Mouse (Mus musculus) mature B cell (primary cell): ENCODE results near the gene Tprkb.
"Not testable (repeated sequence)": the region's sequence is repeated elsewhere in the genome, so short reads cannot be mapped to it uniquely, and the experiment has no call there.

Experiments used
- in situ Hi-C: fragments of 300-500 bp; cut with MboI; formaldehyde crosslinking; loops from 2 replicates; pipeline ENCODE4 v1.14.3; 2019

Tprkb gene

GRCm38 (mm10) chr6:85915539-85916513 is 4.2 kb downstream of the Tprkb start, which contains the start of gene Nat8f1:
TSS of gene Nat8f1 (minus strand) at chr6:85915687.
- in situ Hi-C loops: not testable (repeated sequence)

- in situ Hi-C loops: no loop called here
Measured at GRCm38 (mm10) chr6:85916596-85916995, 4.9 kb downstream of the Tprkb start.

- in situ Hi-C loops: not testable (repeated sequence)
Measured at GRCm38 (mm10) chr6:85918341-85918740, 6.7 kb downstream of the Tprkb start.

DNA sequence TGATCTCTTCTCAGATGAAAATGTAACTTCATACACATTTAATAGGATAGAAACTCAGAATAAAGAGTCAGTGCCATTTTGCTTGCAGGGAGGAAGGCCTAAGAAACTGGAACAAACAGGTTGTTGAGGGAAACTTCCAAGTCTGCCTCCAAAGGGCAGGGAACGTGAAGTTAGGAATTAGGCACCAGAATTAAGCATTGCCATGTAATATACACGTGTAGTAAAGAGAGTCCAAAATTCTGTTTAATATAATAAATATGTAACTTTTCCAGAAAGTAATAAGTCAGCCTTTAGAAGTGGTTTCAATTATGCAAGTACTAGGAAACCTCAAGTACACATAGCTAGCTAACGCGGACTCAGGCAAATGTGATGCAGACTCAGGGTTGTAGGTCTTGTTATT is 7.7 kb downstream of the Tprkb start:
- in situ Hi-C loops: no loop called here

DNA sequence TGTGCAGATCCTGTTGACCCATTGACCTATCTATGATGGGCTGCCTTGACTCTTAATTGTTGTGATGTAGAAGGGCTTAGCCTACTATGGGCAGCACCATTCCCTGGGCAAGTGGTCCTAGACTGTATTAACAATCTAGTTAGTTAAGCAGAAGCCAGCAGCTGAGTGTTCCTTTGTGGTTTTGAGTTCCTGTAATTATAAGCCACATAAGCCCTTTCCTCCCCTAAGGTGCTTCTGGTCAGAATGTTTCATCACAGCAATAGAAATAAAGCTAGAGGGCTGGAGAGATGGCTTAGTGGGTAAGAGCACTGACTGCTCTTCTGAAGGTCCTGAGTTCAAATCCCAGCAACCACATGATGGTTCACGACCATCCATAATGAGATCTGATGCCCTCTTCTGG is 12.0 kb downstream of the Tprkb start:
- in situ Hi-C loops: no loop called here

GRCm38 (mm10) chr6:85926709-85927108 is 15.0 kb downstream of the Tprkb start:
- in situ Hi-C loops: no loop called here

- in situ Hi-C loops: no loop called here
Measured at GRCm38 (mm10) chr6:85927476-85928464, 16.1 kb downstream of the Tprkb start.

DNA sequence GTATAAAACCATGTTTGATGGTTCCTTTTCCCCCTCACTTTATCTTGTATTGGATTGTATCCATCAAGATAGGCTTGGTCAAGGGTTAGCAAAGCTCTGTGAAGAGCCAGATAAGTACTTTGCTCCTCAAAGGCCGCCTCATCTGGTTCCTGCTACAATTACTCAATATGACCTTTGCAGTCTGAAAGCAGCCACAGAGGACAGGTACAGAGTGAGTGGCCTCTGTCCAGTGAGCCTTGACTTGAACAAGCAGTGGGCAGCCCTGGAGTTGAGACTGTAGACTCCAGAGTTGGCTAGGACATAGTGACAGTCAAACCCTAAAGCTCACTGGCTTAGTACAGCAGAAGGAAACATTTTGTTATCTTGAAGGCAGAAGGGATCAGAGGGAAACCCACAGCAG is 17.6 kb downstream of the Tprkb start:
- in situ Hi-C loops: no loop called here

DNA sequence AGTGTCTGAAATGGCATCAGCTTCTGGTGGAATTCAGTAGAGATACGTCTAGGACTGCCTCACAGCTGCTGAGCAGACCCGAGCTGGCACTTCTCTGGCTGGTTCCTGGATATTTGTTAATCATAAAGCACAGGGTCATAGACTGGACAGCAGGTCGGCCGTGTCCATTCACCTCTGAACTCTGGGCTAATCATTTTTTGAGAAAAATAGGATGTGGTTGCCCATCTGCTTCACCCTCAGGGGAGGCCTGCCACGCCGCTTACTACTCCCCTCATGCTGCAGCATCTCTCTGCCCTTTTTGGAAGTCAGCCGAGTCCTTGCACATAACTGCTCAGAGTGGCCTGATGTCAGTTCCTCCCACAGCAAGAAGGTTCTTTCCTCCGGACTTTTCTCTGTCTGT is 22.4 kb downstream of the Tprkb start:
- in situ Hi-C loops: no loop called here

- in situ Hi-C loops: loop anchor here (5.0 kb wide), 1 partner anchor 72 kb away; no protein-coding TSS in a partner anchor
Measured at GRCm38 (mm10) chr6:85935646-85936045, 24.0 kb downstream of the Tprkb start.

DNA sequence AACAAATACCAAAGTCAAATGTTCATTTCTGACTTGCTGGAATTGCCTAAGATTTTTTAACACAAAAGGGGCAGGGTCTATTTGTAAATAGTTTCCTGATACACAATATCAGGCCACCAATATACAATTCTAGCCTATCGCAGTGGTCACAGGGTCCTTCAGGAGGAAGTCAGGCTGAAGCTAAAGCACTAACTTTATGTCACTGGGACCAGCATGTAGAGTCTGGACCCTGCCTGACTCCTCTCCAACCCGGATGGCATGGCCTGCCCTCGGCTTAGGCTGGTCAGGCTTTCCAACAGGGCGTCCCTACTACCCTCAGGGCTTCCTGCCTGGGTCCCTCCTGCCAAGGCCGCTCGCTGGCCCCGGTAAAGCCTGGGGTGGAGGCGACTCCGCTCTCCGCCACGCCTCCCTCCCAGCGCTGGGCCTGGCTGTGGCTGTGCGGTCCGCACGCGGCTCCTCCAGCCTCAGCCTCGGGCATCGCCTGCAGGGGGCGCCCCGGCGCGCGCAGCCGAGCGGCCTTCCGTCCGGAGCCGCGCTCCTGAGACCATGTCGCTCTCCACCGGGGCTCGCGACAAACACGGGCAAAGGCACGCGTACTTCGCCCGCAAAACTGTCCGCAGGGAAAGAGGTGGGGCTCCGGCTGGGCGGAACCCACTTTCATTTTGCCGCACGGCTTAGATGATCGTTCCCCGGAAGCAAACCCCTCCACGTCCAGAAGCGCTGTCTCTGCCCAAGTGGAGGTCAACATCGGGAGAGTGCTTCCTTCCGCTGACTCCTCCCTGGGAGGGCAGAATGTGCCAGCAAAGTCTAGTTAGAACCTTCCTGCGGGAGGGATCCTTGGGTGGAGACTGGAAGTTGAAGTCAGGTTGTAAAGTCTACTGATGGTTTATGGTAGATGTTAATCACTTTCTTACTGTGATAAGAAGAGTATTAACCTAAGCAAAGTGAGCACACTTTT is 25.1 kb downstream of the Tprkb start:
- in situ Hi-C loops: loop anchor here (5.0 kb wide), 1 partner anchor 71 kb away; no protein-coding TSS in a partner anchor

- in situ Hi-C loops: loop anchor here (5.0 kb wide), 1 partner anchor 69 kb away; no protein-coding TSS in a partner anchor
Measured at GRCm38 (mm10) chr6:85938701-85939100, 27.0 kb downstream of the Tprkb start.

DNA sequence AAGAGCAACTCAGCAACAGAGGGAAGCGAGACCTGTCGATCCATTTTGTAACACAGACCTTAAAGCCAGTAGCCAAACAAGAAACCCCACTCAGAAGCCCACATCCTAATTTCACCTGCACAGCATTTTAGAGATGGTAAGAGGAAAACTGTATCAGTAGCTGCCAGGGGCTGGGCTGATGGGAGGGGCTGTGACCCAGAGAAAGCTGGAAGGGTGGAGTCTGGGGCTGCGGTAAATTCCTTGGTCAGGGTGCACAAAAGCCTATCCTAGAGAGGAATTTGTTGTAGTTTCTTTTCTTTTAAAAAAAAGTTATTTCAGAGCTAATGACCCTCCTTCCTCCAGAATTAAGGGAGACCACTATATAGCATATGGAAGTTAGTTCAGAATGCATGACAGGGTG is 30.8 kb downstream of the Tprkb start:
- in situ Hi-C loops: no loop called here

DNA sequence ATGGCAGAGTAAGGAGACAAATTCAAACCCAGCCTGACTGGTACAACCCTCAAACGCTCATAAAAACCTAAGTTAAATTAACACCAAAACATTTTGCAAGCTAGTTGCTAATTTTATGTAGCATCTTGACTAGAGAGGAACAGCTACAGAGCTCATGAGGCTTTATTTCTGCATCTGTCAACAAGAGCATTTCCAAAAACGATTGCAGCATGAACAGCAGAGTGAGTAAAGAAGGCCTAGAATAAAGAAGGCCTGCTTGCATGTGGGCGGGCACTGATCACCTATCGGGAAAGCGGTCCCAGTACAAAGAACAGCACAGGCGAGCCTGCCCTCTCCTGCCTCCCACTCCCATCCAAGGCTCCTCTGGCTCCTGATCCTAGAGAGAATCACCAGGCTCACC is 36.9 kb downstream of the Tprkb start:
- in situ Hi-C loops: no loop called here

DNA sequence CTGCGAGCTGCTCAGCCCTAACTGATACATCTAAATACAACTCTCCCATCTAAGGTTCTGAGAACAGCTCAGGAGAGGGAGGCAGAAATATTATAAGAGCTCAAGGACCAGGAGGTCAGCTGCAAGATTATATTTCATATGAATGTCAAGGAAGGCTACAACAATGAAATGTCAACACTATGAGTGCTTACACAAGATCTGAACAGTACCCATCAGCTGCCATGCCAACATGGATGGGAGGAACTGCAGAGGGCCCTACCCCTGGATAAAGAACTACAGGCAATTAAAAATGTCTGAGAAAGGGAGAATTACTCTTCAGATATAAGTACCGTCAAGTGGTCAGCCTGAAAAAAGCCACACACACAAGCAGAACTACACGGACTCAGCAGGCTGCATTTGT is 45.9 kb downstream of the Tprkb start:
- in situ Hi-C loops: no loop called here

DNA sequence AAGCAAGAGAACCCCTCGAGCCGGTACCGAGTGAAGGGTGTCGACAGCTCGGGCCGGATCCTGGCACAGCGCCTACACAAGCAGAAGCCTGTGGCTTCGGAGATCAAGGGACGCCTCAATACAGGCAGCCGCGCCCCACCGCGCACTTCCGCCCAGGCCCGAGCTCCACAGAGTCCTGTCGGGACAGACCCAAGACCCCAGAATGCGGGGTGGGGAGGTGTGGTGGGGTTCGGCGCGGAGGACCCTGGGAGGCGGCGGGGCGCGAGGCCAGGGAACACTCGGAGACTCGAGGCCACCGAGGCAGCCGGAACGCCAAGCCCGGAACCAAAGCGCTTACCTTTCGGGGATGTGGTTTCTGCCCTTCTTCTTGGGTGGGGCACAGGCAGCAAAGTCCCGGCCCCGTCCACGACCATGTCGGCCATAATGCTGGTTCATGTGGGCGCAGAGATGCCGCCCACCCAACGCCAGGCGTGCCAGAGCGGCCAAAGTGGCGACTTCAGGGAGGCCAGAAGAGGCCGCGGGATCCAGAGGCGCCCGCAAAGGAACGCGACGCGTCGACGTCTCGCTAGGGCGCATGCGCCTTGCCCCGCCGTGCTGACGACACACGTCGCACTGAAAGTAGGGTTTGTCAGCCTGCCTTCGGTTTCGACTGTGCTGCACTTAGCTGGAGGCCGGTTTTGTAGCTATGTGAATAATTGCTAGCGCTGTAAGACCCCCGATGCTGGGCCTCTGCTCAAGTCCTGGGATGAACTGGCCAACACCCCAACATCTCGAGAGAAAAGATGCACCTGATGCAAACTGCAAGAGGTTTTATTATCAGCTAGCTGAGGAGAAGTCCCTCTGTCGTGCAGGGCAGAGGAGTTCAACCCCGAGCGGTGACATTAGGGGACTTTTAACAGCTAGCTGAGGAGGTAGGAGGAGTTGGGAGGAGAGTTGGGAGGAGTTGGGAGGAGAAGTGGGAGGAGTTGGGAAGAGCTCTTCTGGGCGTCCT is 49.7 kb downstream of the Tprkb start, which contains the start of gene Dusp11:
TSS of gene Dusp11 (minus strand) at position 567 of the 991 bp plus-strand sequence.
- in situ Hi-C loops: loop anchor here (10.0 kb wide), 1 partner anchor 403 kb away; the partner anchor contains the start of gene Fam136a

DNA sequence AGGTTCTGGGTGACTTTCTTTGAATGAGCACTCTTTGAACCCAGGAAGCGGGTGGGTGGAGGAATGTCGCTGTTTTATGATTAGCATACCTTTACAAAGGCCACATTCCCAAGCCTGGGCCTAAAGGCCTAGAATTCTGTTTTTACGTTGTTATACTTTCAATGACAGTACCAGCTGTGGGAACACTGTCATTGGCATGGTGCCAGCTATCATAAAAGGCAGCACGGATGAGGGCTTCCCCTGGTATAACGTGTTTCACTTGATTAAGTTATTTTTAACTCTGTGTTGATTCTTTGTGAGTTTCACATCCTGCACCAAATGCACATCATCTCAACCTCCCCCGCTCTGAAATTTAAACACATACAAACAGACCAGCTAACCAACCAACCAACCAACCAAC is 54.4 kb downstream of the Tprkb start:
- in situ Hi-C loops: loop anchor here (10.0 kb wide), 1 partner anchor 399 kb away; the partner anchor contains the start of gene Fam136a

- in situ Hi-C loops: loop anchor here (10.0 kb wide), 1 partner anchor 398 kb away; the partner anchor contains the start of gene Fam136a
Measured at GRCm38 (mm10) chr6:85966686-85967085, 55.0 kb downstream of the Tprkb start.

- in situ Hi-C loops: loop anchor here (10.0 kb wide), 1 partner anchor 395 kb away; the partner anchor contains the start of gene Fam136a
Measured at GRCm38 (mm10) chr6:85969889-85970288, 58.2 kb downstream of the Tprkb start.
